Mouse (Mus musculus) midbrain, postnatal 0 days (tissue): ENCODE measurements around the gene Dlg2. TPM values are rescaled to one million over a fixed set of nuclear protein-coding genes. Genes with fewer than 3 reads are reported as not detected.

ENCODE experiments used
- ATAC-seq: fragments of 200-750 bp; cut with Nextera tagmentation; 2 replicates; pipeline ENCODE4 v1.8.0; 2017; ENCODE audit warnings: moderate number of reproducible peaks, mild to moderate bottlenecking, moderate TSS enrichment, moderate library complexity; ENCODE audit not compliant: low FRiP score
- DNase-seq: peaks from one replicate; pipeline ENCODE4 v3.0.0-alpha.2; 2015; ENCODE audit warnings: low spot score
- H3K27ac ChIP-seq: fragments of 300-500 bp; sonication (generic); 2 replicates; pipeline ENCODE4 v1.5.1; 2014; ENCODE audit warnings: low read depth, mild to moderate bottlenecking, low read length, mixed read lengths
- H3K27me3 ChIP-seq: fragments of 300-500 bp; sonication (generic); 2 replicates; pipeline ENCODE4 v1.6.1; 2014; ENCODE audit warnings: low read length, control low read depth, mixed read lengths; ENCODE audit not compliant: insufficient read depth
- H3K36me3 ChIP-seq: fragments of 300-500 bp; sonication (generic); 2 replicates; pipeline ENCODE4 v1.6.1; 2014; ENCODE audit warnings: low read length, control low read depth, mixed read lengths; ENCODE audit not compliant: insufficient read depth
- H3K4me1 ChIP-seq: fragments of 300-500 bp; sonication (generic); 2 replicates; pipeline ENCODE4 v1.6.1; 2014; ENCODE audit warnings: mild to moderate bottlenecking, control low read depth, antibody characterized with exemption, low read length, mixed read lengths; ENCODE audit not compliant: insufficient read depth
- H3K4me2 ChIP-seq: fragments of 300-500 bp; sonication (generic); 2 replicates; pipeline ENCODE4 v1.6.1; 2014; ENCODE audit warnings: low read depth, mild to moderate bottlenecking, low read length, mixed read lengths; ENCODE audit not compliant: poor library complexity, severe bottlenecking
- H3K4me3 ChIP-seq: fragments of 300-500 bp; sonication (generic); 2 replicates; pipeline ENCODE4 v1.5.1; 2014; ENCODE audit warnings: low read depth, mild to moderate bottlenecking, low read length, moderate library complexity
- H3K9ac ChIP-seq: fragments of 300-500 bp; sonication (generic); replicated peaks from 2 replicates; pipeline ENCODE4 v1.6.1; 2014; ENCODE audit warnings: mild to moderate bottlenecking, low read length, moderate library complexity, mixed read lengths; ENCODE audit not compliant: poor library complexity, severe bottlenecking
- H3K9me3 ChIP-seq: fragments of 300-500 bp; sonication (generic); 2 replicates; pipeline ENCODE4 v1.6.1; 2016; ENCODE audit warnings: low read length, control low read depth
- CTCF ChIP-seq: IDR thresholded peaks from 2 replicates; pipeline ENCODE4 v1.5.1; 2016; ENCODE audit warnings: antibody characterized with exemption, mild to moderate bottlenecking
- WGBS: fragments of 180-500 bp; shearing (Covaris S2); extraction: QIAGEN DNeasy Blood & Tissue Kit; methylation state at CpG from one replicate; pipeline ENCODE4 v1.1.7; 2014; 5-methylcytosine and 5-hydroxymethylcytosine counted together
- polyA plus RNA-seq: library from polyadenylated mRNA; unstranded; fragments of >200 nt; fragmentation: Nextera tagmentation; extraction: Ambion mirVana; gene quantifications from 2 replicates; pipeline ENCODE4 v1.2.1, GENCODE M21; 2015
- total RNA-seq: library from RNA; depleted of rRNA; stranded (reverse); fragments of >200 nt; gene quantifications from 2 replicates; pipeline ENCODE4 v1.2.3, GENCODE M21; 2014

The Dlg2 gene
- total and polyA plus RNA-seq, 2 experiments from 2014 or later = 21.6 to 126 TPM

GRCm38 (mm10) chr7:91674401-91674800, 1197.9 kb downstream of the Dlg2 start:
- H3K4me1 ChIP-seq = no peaks in the 10 kb centered on the region
- no peaks in the 10 kb centered on the region for H3K36me3 ChIP-seq
- ATAC-seq = no peak
- no peaks in the 10 kb centered on the region for H3K27me3 ChIP-seq
- H3K4me3 ChIP-seq = no peak overlapping the region
- H3K9ac ChIP-seq = no peak overlapping the region
- TF ChIP-seq CTCF = no peak
- DNase-seq = no peak
- no peaks in the 10 kb centered on the region for H3K9me3 ChIP-seq
- H3K27ac ChIP-seq = no peak overlapping the region
- H3K4me2 ChIP-seq = no peak overlapping the region

GRCm38 (mm10) chr7:91677934-91678333, 1201.5 kb downstream of the Dlg2 start:
- H3K36me3 ChIP-seq = no peaks in the 10 kb centered on the region
- TF ChIP-seq CTCF = no peak
- WGBS = 74% methylated on average over 2 of the region's 2 CpGs

GRCm38 (mm10) chr7:91687930-91688329, 1211.5 kb downstream of the Dlg2 start:
- no peak overlapping the region for H3K4me2 ChIP-seq
- H3K4me1 ChIP-seq = no peaks in the 10 kb centered on the region
- DNase-seq (no peak), ATAC-seq (no peak)
- H3K4me3 ChIP-seq = no peak overlapping the region
- no peak overlapping the region for H3K9ac ChIP-seq
- H3K9me3 ChIP-seq = no peaks in the 10 kb centered on the region
- H3K36me3 ChIP-seq = no peaks in the 10 kb centered on the region
- no peak overlapping the region for H3K27ac ChIP-seq
- no peak for TF ChIP-seq CTCF
- no peaks in the 10 kb centered on the region for H3K27me3 ChIP-seq

More at GRCm38 (mm10) chr7:91677934-91678333, 1201.5 kb downstream of the Dlg2 start:
- no peaks in the 10 kb centered on the region for H3K4me1 ChIP-seq
- DNase-seq (no peak), ATAC-seq (no peak)
- H3K4me2 ChIP-seq = no peak overlapping the region
- H3K27me3 ChIP-seq = no peaks in the 10 kb centered on the region
- no peak overlapping the region for H3K27ac ChIP-seq
- no peak overlapping the region for H3K4me3 ChIP-seq
- H3K9me3 ChIP-seq = no peaks in the 10 kb centered on the region
- H3K9ac ChIP-seq = no peak overlapping the region

- TF ChIP-seq CTCF = no peak
- H3K4me2 ChIP-seq = no peak overlapping the region
- no peak overlapping the region for H3K27ac ChIP-seq
- no peak for ATAC-seq
- H3K9ac ChIP-seq = no peak overlapping the region
- no peaks in the 10 kb centered on the region for H3K9me3 ChIP-seq
- H3K4me1 ChIP-seq = no peaks in the 10 kb centered on the region
- WGBS = 84% methylated on average over 2 of the region's 2 CpGs
- H3K36me3 ChIP-seq = no peaks in the 10 kb centered on the region
- no peaks in the 10 kb centered on the region for H3K27me3 ChIP-seq
- no peak for DNase-seq
- H3K4me3 ChIP-seq = no peak overlapping the region
Measured at GRCm38 (mm10) chr7:91689829-91690228, 1213.4 kb downstream of the Dlg2 start.

- 61% methylated on average over 5 of the region's 5 CpGs for WGBS
- Histone ChIP-seq H3K4me3 (no peak overlapping the region), H3K27ac (no peak overlapping the region), H3K9ac (no peak overlapping the region), H3K36me3 (no peaks in the 10 kb centered on the region), H3K4me1 (no peaks in the 10 kb centered on the region), H3K27me3 (no peaks in the 10 kb centered on the region), H3K9me3 (no peaks in the 10 kb centered on the region), H3K4me2 (no peak overlapping the region)
- no peak for ATAC-seq
- no peak for TF ChIP-seq CTCF
- DNase-seq = no peak
Measured at GRCm38 (mm10) chr7:91709853-91710252, 1233.4 kb downstream of the Dlg2 start.

- no peak for TF ChIP-seq CTCF
- Histone ChIP-seq H3K4me2 (no peak overlapping the region), H3K27ac (no peak overlapping the region), H3K4me1 (no peaks in the 10 kb centered on the region), H3K36me3 (no peaks in the 10 kb centered on the region), H3K4me3 (no peak overlapping the region), H3K9me3 (no peaks in the 10 kb centered on the region), H3K9ac (no peak overlapping the region), H3K27me3 (no peaks in the 10 kb centered on the region)
- 85% methylated on average over 6 of the region's 6 CpGs for WGBS
- ATAC-seq (no peak), DNase-seq (no peak)
Measured at GRCm38 (mm10) chr7:91711184-91711583, 1234.7 kb downstream of the Dlg2 start.
